Comparison of ENCODE assay signal across 8 mouse cellular contexts in genomic region chr6:73221958-73222735, GRCm38 (mm10). TPM values are rescaled to one million over a fixed set of nuclear protein-coding genes. Genes with fewer than 3 reads are reported as not detected.
DNase-seq lines count a peak whose midpoint lies in the region; ATAC-seq and TF ChIP-seq lines count a peak whose summit lies in the region.

No protein-coding gene starts in this region.

- CTCF ChIA-PET in Patski (lab: Charles Lee): interaction anchor here (1.3 kb wide), 1 partner anchor 12 kb away, joined by 3 read pairs; no protein-coding TSS in a partner anchor

- in situ Hi-C loops in Patski (cut with MboI; ENCODE audit: low pct_unique_long_range_greater_than_20kb): loop anchor here (5.0 to 10.0 kb wide), 2 partner anchors 55 to 207 kb away; no protein-coding TSS in a partner anchor

- H3K36me3 ChIP-seq in kidney, embryonic 14.5 days (ENCODE audit: control insufficient read depth, insufficient read depth, low read length): no peaks in the 10 kb centered on the region
- no peaks in the 10 kb centered on the region for H3K36me3 ChIP-seq in intestine, embryonic 14.5 days (ENCODE audit: control insufficient read depth, insufficient read depth, low read length)
- H3K36me3 ChIP-seq in stomach, embryonic 15.5 days: no peaks in the 10 kb centered on the region

- 21% methylated on average over 23 of the region's 23 CpGs for WGBS in kidney, embryonic 14.5 days
- WGBS in intestine, embryonic 14.5 days: 25% methylated on average over 23 of the region's 23 CpGs
- WGBS in stomach, embryonic 15.5 days: 33% methylated on average over 23 of the region's 23 CpGs

- peak overlapping the region; percentile 38 for H3K4me3 ChIP-seq in kidney, embryonic 14.5 days (ENCODE audit: low read length)
- H3K4me3 ChIP-seq in intestine, embryonic 14.5 days (ENCODE audit: low read depth, low read length): peak overlapping the region; percentile 42
- H3K4me3 ChIP-seq in stomach, embryonic 15.5 days (replicated peaks): peak overlapping the region; percentile 38

- H3K9me3 ChIP-seq in kidney, embryonic 14.5 days (ENCODE audit: control insufficient read depth, low read length): no peaks in the 10 kb centered on the region
- no peaks in the 10 kb centered on the region for H3K9me3 ChIP-seq in intestine, embryonic 14.5 days (ENCODE audit: control insufficient read depth, low read length)
- H3K9me3 ChIP-seq in stomach, embryonic 15.5 days: no peaks in the 10 kb centered on the region

- H3K27me3 ChIP-seq in kidney, embryonic 14.5 days (ENCODE audit: control insufficient read depth, insufficient read depth, low read length): no peaks in the 10 kb centered on the region
- no peaks in the 10 kb centered on the region for H3K27me3 ChIP-seq in Patski
- H3K27me3 ChIP-seq in intestine, embryonic 14.5 days (replicated peaks; ENCODE audit: control insufficient read depth, insufficient read depth, low read length): no peaks in the 10 kb centered on the region
- H3K27me3 ChIP-seq in stomach, embryonic 15.5 days (replicated peaks): no peaks in the 10 kb centered on the region

- peaks cover 4% of the 10 kb centered on the region; the same call in 1 of the 2 replicates for H3K4me1 ChIP-seq in kidney, embryonic 14.5 days (ENCODE audit: control insufficient read depth, insufficient read depth, low read length)
- peaks cover 2% of the 10 kb centered on the region; the same call in 1 of the 2 replicates for H3K4me1 ChIP-seq in intestine, embryonic 14.5 days (replicated peaks; ENCODE audit: control insufficient read depth, insufficient read depth, low read length)
- H3K4me1 ChIP-seq in stomach, embryonic 15.5 days: peaks cover 6% of the 10 kb centered on the region; the same call in 1 of the 2 replicates

- H3K27ac ChIP-seq in kidney, embryonic 14.5 days (ENCODE audit: low read depth, low read length): peak overlapping the region; percentile 85; the same call in 1 of the 2 replicates
- peak overlapping the region; percentile 85 for H3K27ac ChIP-seq in intestine, embryonic 14.5 days (ENCODE audit: low read depth)
- H3K27ac ChIP-seq in stomach, embryonic 15.5 days: peak overlapping the region; percentile 71

- no peak for DNase-seq in kidney, adult 18-20 months
- DNase-seq in Patski (ENCODE audit: low read depth, low spot score): no peak
- DNase-seq in fat pad, adult 2 months (ENCODE audit: extremely low read depth, low read depth, low spot score): peak; percentile 56
- no peak for DNase-seq in intestine, embryonic 14.5 days (ENCODE audit: low spot score)
- peak; percentile 34 for DNase-seq in lung, postnatal 10 days
- no peak for DNase-seq in ovary, adult 18-20 months (ENCODE audit: low spot score)

- peak overlapping the region; percentile 71 for H3K4me2 ChIP-seq in kidney, embryonic 14.5 days (replicated peaks; ENCODE audit: low read depth, low read length)
- peak overlapping the region; percentile 68 for H3K4me2 ChIP-seq in intestine, embryonic 14.5 days (ENCODE audit: low read length)
- H3K4me2 ChIP-seq in stomach, embryonic 15.5 days: peak overlapping the region; percentile 53

- peak; percentile 44 for ATAC-seq in kidney, embryonic 14.5 days (ENCODE audit: low FRiP score, low TSS enrichment)
- ATAC-seq in Patski: peak; percentile 16
- peak; percentile 57; the same call in 1 of the 2 replicates for ATAC-seq in intestine, embryonic 14.5 days (replicated peaks; ENCODE audit: low FRiP score, low TSS enrichment, low read depth)
- ATAC-seq in stomach, embryonic 15.5 days (ENCODE audit: insufficient read depth, low FRiP score, low read depth): peak; percentile 76

- TF ChIP-seq CTCF in Patski (IDR thresholded peaks at IDR 0.05): no peak

- POLR2A ChIA-PET in Patski (lab: Charles Lee): no interaction called here

- peak overlapping the region; percentile 37; the same call in 1 of the 2 replicates for H3K9ac ChIP-seq in kidney, embryonic 14.5 days (ENCODE audit: low read depth, low read length)
- H3K9ac ChIP-seq in intestine, embryonic 14.5 days (ENCODE audit: low read length): peak overlapping the region; percentile 40
- no peak overlapping the region for H3K9ac ChIP-seq in stomach, embryonic 15.5 days

RNA-seq across cellular contexts. Expression of gene Dnah6, which starts 0.7 kb away (rescaled TPM):
- 0.05 and 0.06 TPM in 2 replicates for polyA plus RNA-seq in kidney, embryonic 14.5 days (2014; fragmentation: Nextera tagmentation; extraction: Ambion mirVana)
- polyA plus RNA-seq in Patski (2021): 0.01 TPM
- polyA plus RNA-seq in intestine, embryonic 14.5 days (2014; fragmentation: Nextera tagmentation; extraction: Ambion mirVana): 0.05 and 0.07 TPM in 2 replicates
- 0.05 and 0.06 TPM in 2 replicates for polyA plus RNA-seq in stomach, embryonic 15.5 days (2015; fragmentation: Nextera tagmentation; extraction: Ambion mirVana)

RNA-seq across cellular contexts. Expression of gene Suclg1, which starts 26.0 kb away (rescaled TPM):
- 206 and 227 TPM in 2 replicates for polyA plus RNA-seq in kidney, embryonic 14.5 days (2014; fragmentation: Nextera tagmentation; extraction: Ambion mirVana)
- polyA plus RNA-seq in Patski (2021): 206 TPM
- 226 and 235 TPM in 2 replicates for polyA plus RNA-seq in intestine, embryonic 14.5 days (2014; fragmentation: Nextera tagmentation; extraction: Ambion mirVana)
- polyA plus RNA-seq in stomach, embryonic 15.5 days (2015; fragmentation: Nextera tagmentation; extraction: Ambion mirVana): 196 and 227 TPM in 2 replicates

Comparison
In these comparisons a context has a peak if more than half of its experiments do, and no peak if none do; other contexts are left out.
1. ATAC-seq: peak in every context shown above with its lines; median percentile 76 in stomach, embryonic 15.5 days; 57 in intestine, embryonic 14.5 days; 44 in kidney, embryonic 14.5 days; 16 in Patski.
2. DNase-seq: peak in fat pad, adult 2 months (single experiment) and lung, postnatal 10 days (single experiment); none in kidney, adult 18-20 months (single experiment), Patski (single experiment), intestine, embryonic 14.5 days (single experiment) and ovary, adult 18-20 months (single experiment).
3. Peak in every context shown above with its lines, with median percentiles within 50 percentile points of each other: H3K27ac ChIP-seq, H3K4me2 ChIP-seq and H3K4me3 ChIP-seq.